Mouse (Mus musculus): ENCODE measurements around the gene Nek10. TPM values are rescaled to one million over a fixed set of nuclear protein-coding genes. Genes with fewer than 3 reads are reported as not detected.
"Not testable (repeated sequence)": the region's sequence is repeated elsewhere in the genome, so short reads cannot be mapped to it uniquely, and the experiment has no call there.

Gene Nek10
- polyA plus RNA-seq (2012; rRNA removed), result 0.01 TPM in 2 replicates

DNA sequence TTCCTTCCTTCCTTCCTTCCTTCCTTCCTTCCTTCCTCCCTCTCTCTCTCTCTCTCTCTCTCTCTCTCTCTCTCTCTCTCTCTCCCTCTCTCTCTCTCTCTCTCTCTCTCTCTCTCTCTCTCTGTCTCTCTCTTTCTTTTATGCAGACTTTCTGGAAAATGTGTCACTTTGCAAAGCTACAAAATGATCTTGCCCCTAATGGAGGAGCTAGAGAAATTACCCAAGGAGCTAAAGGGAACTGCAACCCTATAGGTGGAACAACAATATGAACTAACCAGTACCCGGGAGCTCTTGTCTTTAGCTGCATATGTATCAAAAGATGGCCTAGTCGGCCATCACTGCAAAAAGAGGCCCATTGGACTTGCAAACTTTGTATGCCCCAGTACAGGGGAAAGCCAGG is at the start of gene Nek10:
TSS of gene Nek10 (plus strand) at position 301 of the 400 bp plus-strand sequence.
- not testable (repeated sequence) for H3K27me3 ChIP-seq (ENCODE audit: control insufficient read depth, insufficient read depth, low read length); H3K4me3 ChIP-seq (ENCODE audit: control insufficient read depth, insufficient read depth, low read length); H3K27ac ChIP-seq (ENCODE audit: control insufficient read depth, insufficient read depth, low read length); H3K36me3 ChIP-seq (ENCODE audit: control insufficient read depth, insufficient read depth, low read length); H3K4me1 ChIP-seq (replicated peaks; ENCODE audit: control insufficient read depth, insufficient read depth, low read length); DNase-seq
- WGBS, result 84% methylated on average over 2 of the region's 2 CpGs

DNA sequence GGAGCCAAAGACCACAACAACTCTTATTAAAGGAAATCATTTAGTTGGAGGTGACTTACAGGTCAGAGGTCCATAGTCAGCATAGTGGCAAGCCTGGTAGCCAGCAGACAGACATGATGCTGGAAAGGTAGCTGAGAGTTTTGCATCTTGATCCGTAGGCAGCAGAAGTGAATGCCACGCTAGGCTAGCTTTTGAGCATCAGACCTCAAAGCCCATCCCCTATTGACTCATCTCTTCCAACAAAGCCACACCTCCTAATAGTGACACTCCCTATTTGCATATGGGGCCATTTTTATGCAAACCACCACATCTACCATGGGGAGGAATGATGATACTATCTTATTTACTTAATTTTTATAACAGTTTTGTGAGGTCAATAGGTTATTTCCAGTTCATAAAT is 22.0 kb upstream of the Nek10 start:
- no peak for DNase-seq
- TF ChIP-seq CTCF (IDR thresholded peaks at IDR 0.05; ENCODE audit: borderline replicate concordance, control insufficient read depth, extremely low read depth, insufficient read depth, low read length, poor library complexity), result no peak
- no peak for TF ChIP-seq POLR2A (IDR thresholded peaks at IDR 0.05; ENCODE audit: control insufficient read depth, extremely low read depth, insufficient read depth, low read length, poor library complexity)
- no peaks in the 10 kb centered on the region for H3K4me1 ChIP-seq (replicated peaks; ENCODE audit: control insufficient read depth, insufficient read depth, low read length)
- no peak overlapping the region for H3K4me3 ChIP-seq (ENCODE audit: control insufficient read depth, insufficient read depth, low read length)
- no peak overlapping the region for H3K27ac ChIP-seq (ENCODE audit: control insufficient read depth, insufficient read depth, low read length)
- H3K27me3 ChIP-seq (ENCODE audit: control insufficient read depth, insufficient read depth, low read length), result no peaks in the 10 kb centered on the region
- H3K36me3 ChIP-seq (ENCODE audit: control insufficient read depth, insufficient read depth, low read length), result peaks cover 1% of the 10 kb centered on the region; the same call in 1 of the 2 replicates
- WGBS, result 95% methylated on average over 2 of the region's 2 CpGs

DNA sequence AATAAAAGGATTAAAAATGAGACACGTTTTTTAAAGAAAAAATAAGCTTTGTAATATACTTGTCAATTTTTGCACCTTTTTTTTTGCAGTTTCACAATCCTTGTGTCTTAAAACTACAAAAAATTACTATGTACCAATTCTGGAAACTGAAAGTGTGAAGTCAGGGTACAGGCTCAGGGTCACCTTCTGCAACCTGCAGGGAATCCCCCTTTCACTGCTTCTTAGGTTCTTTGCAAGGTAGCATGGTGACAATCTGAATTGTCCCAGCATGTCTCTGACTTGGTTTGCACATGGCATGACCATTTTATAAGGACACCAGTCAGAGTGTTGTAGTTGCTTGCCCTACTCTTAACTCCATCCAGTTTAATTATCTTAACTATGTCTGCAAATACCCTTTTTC is 19.0 kb upstream of the Nek10 start:
- WGBS, result 91% methylated on average over 1 of the region's 1 CpGs
- Histone ChIP-seq H3K36me3 (ENCODE audit: control insufficient read depth, insufficient read depth, low read length) (peaks cover 12% of the 10 kb centered on the region), H3K27ac (ENCODE audit: control insufficient read depth, insufficient read depth, low read length) (no peak overlapping the region), H3K27me3 (ENCODE audit: control insufficient read depth, insufficient read depth, low read length) (no peaks in the 10 kb centered on the region), H3K4me1 (replicated peaks; ENCODE audit: control insufficient read depth, insufficient read depth, low read length) (no peaks in the 10 kb centered on the region), H3K4me3 (ENCODE audit: control insufficient read depth, insufficient read depth, low read length) (no peak overlapping the region)
- TF ChIP-seq CTCF (IDR thresholded peaks at IDR 0.05; ENCODE audit: borderline replicate concordance, control insufficient read depth, extremely low read depth, insufficient read depth, low read length, poor library complexity) (no peak), POLR2A (IDR thresholded peaks at IDR 0.05; ENCODE audit: control insufficient read depth, extremely low read depth, insufficient read depth, low read length, poor library complexity) (no peak)
- no peak for DNase-seq

DNA sequence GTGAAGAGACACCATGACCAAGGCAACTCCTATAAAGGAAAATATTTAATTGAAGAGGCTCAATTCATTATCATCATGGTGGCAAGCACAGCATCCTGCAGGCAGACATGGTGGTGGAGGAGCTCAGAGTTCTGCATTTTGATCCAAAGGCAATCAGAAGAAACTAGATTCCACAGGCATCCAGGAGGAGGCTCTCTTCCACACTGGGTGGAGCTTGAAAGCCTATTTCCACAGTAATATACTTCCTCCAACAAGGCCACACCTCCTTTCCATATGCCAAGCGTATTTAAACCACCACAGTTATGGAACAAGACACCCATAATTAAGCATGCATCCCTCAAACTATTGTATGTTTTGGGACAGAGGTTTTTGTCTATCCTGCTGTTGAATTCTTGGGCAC is 16.2 kb upstream of the Nek10 start:
- Histone ChIP-seq H3K36me3 (ENCODE audit: control insufficient read depth, insufficient read depth, low read length) (peaks cover 12% of the 10 kb centered on the region), H3K4me1 (replicated peaks; ENCODE audit: control insufficient read depth, insufficient read depth, low read length) (no peaks in the 10 kb centered on the region), H3K27me3 (ENCODE audit: control insufficient read depth, insufficient read depth, low read length) (no peaks in the 10 kb centered on the region), H3K4me3 (ENCODE audit: control insufficient read depth, insufficient read depth, low read length) (no peak overlapping the region), H3K27ac (ENCODE audit: control insufficient read depth, insufficient read depth, low read length) (no peak overlapping the region)
- 97% methylated on average over 1 of the region's 1 CpGs for WGBS
- TF ChIP-seq CTCF (IDR thresholded peaks at IDR 0.05; ENCODE audit: borderline replicate concordance, control insufficient read depth, extremely low read depth, insufficient read depth, low read length, poor library complexity) (no peak), POLR2A (IDR thresholded peaks at IDR 0.05; ENCODE audit: control insufficient read depth, extremely low read depth, insufficient read depth, low read length, poor library complexity) (no peak)
- DNase-seq, result no peak

DNA sequence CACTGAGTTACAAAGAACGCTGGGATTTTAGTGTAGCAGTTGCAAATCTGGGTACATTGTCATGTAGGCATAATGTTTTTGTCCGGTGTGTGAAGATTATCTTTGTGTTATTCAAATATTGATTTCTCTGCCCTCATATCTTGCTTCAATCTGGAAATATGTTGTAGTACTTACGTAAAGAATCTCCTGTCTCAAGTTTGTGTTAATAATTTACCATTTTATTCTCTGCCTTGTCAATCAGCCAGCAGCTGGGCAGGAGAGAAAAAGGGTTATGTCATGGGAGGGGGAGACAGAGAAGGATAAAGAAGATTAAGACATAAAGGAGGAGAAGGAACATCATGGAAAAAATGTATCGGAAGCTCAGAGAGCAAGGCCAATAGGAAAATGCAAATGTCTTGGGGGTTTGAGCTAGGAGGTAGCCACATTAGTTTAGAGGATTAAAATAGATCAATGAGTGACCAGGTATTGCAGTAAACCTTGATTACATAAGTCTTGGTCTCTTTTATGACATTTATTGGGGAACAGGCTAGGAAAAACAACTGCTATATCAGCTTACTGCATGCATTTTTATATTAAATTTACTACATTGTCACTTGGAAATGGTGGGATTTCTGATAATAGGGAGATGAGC is 13.3 kb upstream of the Nek10 start:
- no peak overlapping the region for H3K27ac ChIP-seq (ENCODE audit: control insufficient read depth, insufficient read depth, low read length)
- no peak for TF ChIP-seq CTCF (IDR thresholded peaks at IDR 0.05; ENCODE audit: borderline replicate concordance, control insufficient read depth, extremely low read depth, insufficient read depth, low read length, poor library complexity)
- no peak for TF ChIP-seq POLR2A (IDR thresholded peaks at IDR 0.05; ENCODE audit: control insufficient read depth, extremely low read depth, insufficient read depth, low read length, poor library complexity)
- peaks cover 12% of the 10 kb centered on the region for H3K36me3 ChIP-seq (ENCODE audit: control insufficient read depth, insufficient read depth, low read length)
- H3K4me1 ChIP-seq (replicated peaks; ENCODE audit: control insufficient read depth, insufficient read depth, low read length), result no peaks in the 10 kb centered on the region
- DNase-seq, result no peak
- no peak overlapping the region for H3K4me3 ChIP-seq (ENCODE audit: control insufficient read depth, insufficient read depth, low read length)
- 97% methylated on average over 4 of the region's 4 CpGs for WGBS
- no peaks in the 10 kb centered on the region for H3K27me3 ChIP-seq (ENCODE audit: control insufficient read depth, insufficient read depth, low read length)

DNA sequence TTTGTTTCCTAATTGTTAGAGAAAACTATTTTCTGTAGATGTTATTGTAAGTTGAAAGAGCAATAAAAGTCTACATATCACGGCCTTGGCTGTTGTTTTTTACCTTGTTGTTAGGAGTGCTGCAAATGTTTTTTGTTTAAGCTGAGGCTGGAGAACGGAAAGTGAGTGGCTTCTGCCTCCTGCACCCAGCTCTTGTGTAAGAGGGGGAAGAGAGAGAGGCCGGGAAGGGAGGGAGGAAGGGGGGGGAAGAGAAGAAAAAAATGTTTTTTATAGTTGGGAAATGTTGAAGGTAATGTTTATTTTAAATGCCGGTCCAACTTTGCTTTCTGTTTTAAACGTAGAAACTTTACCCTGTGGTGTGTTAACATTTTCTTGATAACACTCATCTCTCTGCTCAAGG is 3.4 kb upstream of the Nek10 start:
- DNase-seq, result no peak
- TF ChIP-seq CTCF (IDR thresholded peaks at IDR 0.05; ENCODE audit: borderline replicate concordance, control insufficient read depth, extremely low read depth, insufficient read depth, low read length, poor library complexity) (no peak), POLR2A (IDR thresholded peaks at IDR 0.05; ENCODE audit: control insufficient read depth, extremely low read depth, insufficient read depth, low read length, poor library complexity) (no peak)
- no peaks in the 10 kb centered on the region for H3K36me3 ChIP-seq (ENCODE audit: control insufficient read depth, insufficient read depth, low read length)
- H3K4me1 ChIP-seq (replicated peaks; ENCODE audit: control insufficient read depth, insufficient read depth, low read length), result peaks cover 5% of the 10 kb centered on the region; the same call in 1 of the 2 replicates
- no peak overlapping the region for H3K4me3 ChIP-seq (ENCODE audit: control insufficient read depth, insufficient read depth, low read length)
- no peak overlapping the region for H3K27ac ChIP-seq (ENCODE audit: control insufficient read depth, insufficient read depth, low read length)
- WGBS, result 43% methylated on average over 5 of the region's 5 CpGs
- H3K27me3 ChIP-seq (ENCODE audit: control insufficient read depth, insufficient read depth, low read length), result no peaks in the 10 kb centered on the region

DNA sequence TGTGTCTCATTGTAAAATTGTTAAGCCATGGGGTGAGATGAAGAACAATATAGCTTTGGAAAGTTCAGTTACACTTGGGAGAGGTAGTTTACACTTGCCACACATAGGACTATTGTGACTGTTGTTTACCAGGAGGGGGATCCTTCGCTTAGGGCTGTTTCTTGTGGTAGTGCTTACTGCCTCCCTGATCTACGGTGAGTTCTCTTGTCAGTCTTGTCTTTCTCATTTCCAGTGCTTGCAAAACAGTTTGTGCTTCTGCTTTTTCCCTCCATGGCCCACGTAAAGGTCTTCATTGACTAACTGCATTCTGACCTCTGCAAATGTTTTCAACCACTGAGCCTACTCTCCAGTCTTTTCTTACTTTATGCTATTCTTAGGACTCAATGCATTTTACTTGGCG is 2.9 kb upstream of the Nek10 start:
- DNase-seq, result no peak

More for the DNA sequence above, 2.9 kb upstream of the Nek10 start:
- WGBS, result 63% methylated on average over 4 of the region's 4 CpGs
- no peaks in the 10 kb centered on the region for H3K36me3 ChIP-seq (ENCODE audit: control insufficient read depth, insufficient read depth, low read length)
- H3K27ac ChIP-seq (ENCODE audit: control insufficient read depth, insufficient read depth, low read length), result no peak overlapping the region
- no peak overlapping the region for H3K4me3 ChIP-seq (ENCODE audit: control insufficient read depth, insufficient read depth, low read length)
- peaks cover 5% of the 10 kb centered on the region; the same call in 1 of the 2 replicates for H3K4me1 ChIP-seq (replicated peaks; ENCODE audit: control insufficient read depth, insufficient read depth, low read length)
- TF ChIP-seq POLR2A (IDR thresholded peaks at IDR 0.05; ENCODE audit: control insufficient read depth, extremely low read depth, insufficient read depth, low read length, poor library complexity) (no peak), CTCF (IDR thresholded peaks at IDR 0.05; ENCODE audit: borderline replicate concordance, control insufficient read depth, extremely low read depth, insufficient read depth, low read length, poor library complexity) (no peak)
- H3K27me3 ChIP-seq (ENCODE audit: control insufficient read depth, insufficient read depth, low read length), result no peaks in the 10 kb centered on the region

Data from thymus, adult 2 months (tissue).